Mouse (Mus musculus) cerebellum, adult 2 months (tissue): ENCODE results near the gene Efcab2.

Source experiments
- CTCF ChIP-seq: fragments of 200-500 bp; IDR thresholded peaks from 2 replicates; pipeline ENCODE4 v1.5.1; 2011; ENCODE audit warnings: low read depth, mild to moderate bottlenecking, control low read depth, low read length, moderate library complexity, borderline replicate concordance; ENCODE audit not compliant: insufficient read depth
- POLR2A ChIP-seq: fragments of 200-500 bp; IDR thresholded peaks from 2 replicates; pipeline ENCODE4 v1.6.1; 2011; ENCODE audit warnings: low read length, control low read depth, borderline replicate concordance; ENCODE audit not compliant: insufficient read depth

DNA sequence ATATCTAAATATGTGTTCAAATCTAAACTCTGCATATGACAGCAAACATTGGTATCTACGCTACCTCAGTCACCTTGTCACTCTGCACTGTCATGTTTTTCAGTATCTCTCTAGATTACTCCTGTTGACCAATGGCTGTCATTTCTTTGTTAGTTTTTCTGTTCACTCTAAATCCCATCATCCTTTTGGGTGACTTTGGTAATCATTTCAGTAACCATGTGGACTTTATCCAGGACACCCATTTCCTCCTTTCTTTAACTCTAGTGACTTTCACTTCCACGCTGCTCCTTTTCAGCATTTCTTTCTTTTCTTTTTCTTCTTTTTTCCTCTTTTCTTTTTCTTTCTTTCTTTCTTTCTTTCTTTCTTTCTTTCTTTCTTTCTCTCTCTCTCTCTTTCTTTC, 13.7 kb downstream of the Efcab2 start:
- TF ChIP-seq CTCF: no peak
- no peak for TF ChIP-seq POLR2A
